Mouse (Mus musculus) bone marrow macrophage, adult 2 months (primary cell): ENCODE measurements at regions not wholly inside any gene's neighbourhood (a gene's known extent, or its start where the extent isn't known, plus 50 kb on each side); places are given as distances from the start of the nearest gene placed in this dataset.

Experiments
- CTCF ChIP-seq: IDR thresholded peaks from 2 replicates; pipeline ENCODE4 v1.5.1; 2012; ENCODE audit warnings: low read depth, mild to moderate bottlenecking, low read length, moderate library complexity
- POLR2A ChIP-seq: IDR thresholded peaks from 2 replicates; pipeline ENCODE4 v1.6.1; 2012; ENCODE audit warnings: mild to moderate bottlenecking, low read depth, low read length, borderline replicate concordance

DNA sequence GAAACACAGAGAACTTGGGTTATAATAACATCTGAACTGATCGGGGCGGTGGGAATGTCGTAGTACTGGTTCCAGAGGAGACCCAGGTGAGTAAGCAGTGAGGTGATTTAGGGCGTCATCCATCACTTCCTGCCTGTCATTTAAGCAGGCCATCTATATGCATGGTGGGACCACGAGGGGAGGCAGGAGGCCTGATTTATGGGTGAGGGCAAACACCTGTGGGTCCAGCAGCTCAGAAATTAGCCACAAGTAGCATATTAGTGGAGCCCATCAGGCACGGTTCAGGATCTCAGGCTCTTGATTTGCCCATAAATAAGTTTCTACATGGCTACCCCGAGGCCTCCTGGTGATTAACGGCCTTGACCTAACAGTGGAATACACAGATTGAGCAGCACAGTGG lies 428.8 kb upstream of the Adamts16 start:
- no peak for TF ChIP-seq POLR2A
- TF ChIP-seq CTCF: no peak
